In the genomic region with DNA sequence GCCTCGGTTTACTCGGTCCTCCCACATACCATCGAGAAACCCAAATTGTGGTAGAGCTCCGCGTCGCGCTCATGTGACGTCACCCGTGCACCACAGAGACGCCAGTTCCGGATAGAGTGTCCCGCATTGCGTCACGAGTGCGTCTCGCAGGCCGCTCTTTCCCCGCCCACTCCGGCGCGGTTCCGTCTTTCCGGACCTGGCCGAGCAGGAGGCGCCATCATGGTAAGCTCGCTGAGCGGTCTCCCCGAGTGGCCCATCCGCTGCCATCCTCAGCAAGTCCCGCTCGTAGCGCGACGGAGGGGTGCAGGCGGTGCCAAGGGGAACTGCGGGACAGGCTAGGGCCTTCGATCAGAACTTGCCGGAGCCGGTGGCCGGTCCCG, we compare ENCODE assay signal across 8 mouse cellular contexts. TPM values are rescaled to one million over a fixed set of nuclear protein-coding genes. Genes with fewer than 3 reads are reported as not detected.
A peak's percentile ranks its signal among the peaks of the same experiment; 100 is the strongest.
DNase-seq lines count a peak whose midpoint lies in the region; ATAC-seq lines count a peak whose summit lies in the region.

A gene (minus strand): TSS at position 85 of the 380 bp plus-strand sequence.

- peak within 1 kb of the TSS; percentile 91 for H3K9ac ChIP-seq in hindbrain, embryonic 12.5 days

- peak within 1 kb of the TSS; percentile 90 for H3K27ac ChIP-seq in hindbrain, embryonic 12.5 days

- WGBS in hindbrain, embryonic 12.5 days = under 1% methylated on average over 41 of the region's 41 CpGs

- peak; percentile 70 for ATAC-seq in hindbrain, embryonic 12.5 days (ENCODE audit: low FRiP score)

- peaks cover 44% of the 10 kb centered on the region for H3K36me3 ChIP-seq in hindbrain, embryonic 12.5 days

- H3K4me2 ChIP-seq in hindbrain, embryonic 12.5 days (replicated peaks) = peak within 1 kb of the TSS; percentile 93

- no peaks in the 10 kb centered on the region for H3K9me3 ChIP-seq in hindbrain, embryonic 12.5 days (replicated peaks)

- DNase-seq in Muller cell, postnatal 12 days (ENCODE audit: inconsistent ontology term) = peak; percentile 98
- DNase-seq in cerebellum, adult 9-11 months = peak; percentile 98
- peak; percentile 97 to 99 for DNase-seq in frontal cortex, postnatal 10 days (ENCODE audit: low spot score in 2 of 2)
- peak; percentile 99 for DNase-seq in layer of hippocampus, postnatal 14 days (ENCODE audit: low spot score in 2 of 2)
- DNase-seq in lung, postnatal 14 days = peak; percentile 99
- peak; percentile 97 for DNase-seq in retina, adult 2 months (ENCODE audit: low read depth, low spot score)
- DNase-seq in thymus, postnatal 36 days = peak; percentile 97 to 98

- peaks cover 55% of the 10 kb centered on the region for H3K4me1 ChIP-seq in hindbrain, embryonic 12.5 days

- H3K27me3 ChIP-seq in hindbrain, embryonic 12.5 days = no peaks in the 10 kb centered on the region

- peak within 1 kb of the TSS; percentile 87 for H3K4me3 ChIP-seq in hindbrain, embryonic 12.5 days

RNA-seq across cellular contexts. Expression of the gene that starts here (rescaled TPM):
- polyA plus RNA-seq in hindbrain, embryonic 12.5 days (2016; fragmentation: Nextera tagmentation; extraction: Ambion mirVana) = 28.7 and 30.3 TPM in 2 replicates
- 10 to 100 TPM; 30.5 to 31.4 TPM for total RNA-seq in layer of hippocampus, postnatal 14 days (2021)

Comparison
In these comparisons a context has a peak if more than half of its experiments do, and no peak if none do; other contexts are left out.
1. Peak in every context shown above with its lines: DNase-seq, ATAC-seq, H3K4me3 ChIP-seq and H3K27ac ChIP-seq.